Comparison of ENCODE assay signal across 14 mouse cellular contexts in genomic region chr7:98480481-98480880, GRCm38 (mm10). TPM values are rescaled to one million over a fixed set of nuclear protein-coding genes. Genes with fewer than 3 reads are reported as not detected.
A peak's percentile ranks its signal among the peaks of the same experiment; 100 is the strongest.
DNase-seq lines count a peak whose midpoint lies in the region; ATAC-seq lines count a peak whose summit lies in the region.
"Had no signal": no experiment of that assay in that cellular context is flagged by ENCODE, and none has a peak within 500 bp of the region (broad histone marks: within the 10 kb centered on the region; RNA-seq: fewer than 3 reads in every experiment).

No protein-coding gene starts in this region.

- H3K9me3 ChIP-seq in embryonic facial prominence, embryonic 11.5 days (replicated peaks; ENCODE audit: control insufficient read depth, low read length), result no peaks in the 10 kb centered on the region
- H3K9me3 ChIP-seq in embryonic facial prominence, embryonic 10.5 days, result no peaks in the 10 kb centered on the region
- H3K9me3 ChIP-seq in heart, embryonic 11.5 days (replicated peaks; ENCODE audit: control insufficient read depth, low read length), result no peaks in the 10 kb centered on the region
- no peaks in the 10 kb centered on the region for H3K9me3 ChIP-seq in hindbrain, embryonic 10.5 days
- no peaks in the 10 kb centered on the region for H3K9me3 ChIP-seq in hindbrain, embryonic 16.5 days (ENCODE audit: control insufficient read depth, low read length)
- H3K9me3 ChIP-seq: G1E had no signal

- H3K27me3 ChIP-seq in embryonic facial prominence, embryonic 11.5 days (ENCODE audit: control insufficient read depth, insufficient read depth, low read length), result no peaks in the 10 kb centered on the region
- H3K27me3 ChIP-seq in embryonic facial prominence, embryonic 10.5 days (replicated peaks; ENCODE audit: low read depth, poor library complexity, severe bottlenecking), result peaks cover 18% of the 10 kb centered on the region
- peaks cover 12% of the 10 kb centered on the region for H3K27me3 ChIP-seq in heart, embryonic 11.5 days (ENCODE audit: control insufficient read depth, insufficient read depth, low read length)
- H3K27me3 ChIP-seq in hindbrain, embryonic 10.5 days (ENCODE audit: insufficient read depth, poor library complexity, severe bottlenecking), result peaks cover 4% of the 10 kb centered on the region; the same call in 1 of the 2 replicates
- no peaks in the 10 kb centered on the region; the same call in 1 of the 2 replicates for H3K27me3 ChIP-seq in hindbrain, embryonic 16.5 days (replicated peaks; ENCODE audit: control insufficient read depth, insufficient read depth, low read length)

- no peak overlapping the region for H3K4me2 ChIP-seq in embryonic facial prominence, embryonic 11.5 days (ENCODE audit: low read depth, low read length)
- no peak overlapping the region for H3K4me2 ChIP-seq in heart, embryonic 11.5 days
- no peak overlapping the region for H3K4me2 ChIP-seq in hindbrain, embryonic 16.5 days (ENCODE audit: low read length)

- no peak overlapping the region for H3K27ac ChIP-seq in embryonic facial prominence, embryonic 11.5 days (replicated peaks; ENCODE audit: low read depth, low read length)
- H3K27ac ChIP-seq in embryonic facial prominence, embryonic 10.5 days (replicated peaks), result no peak overlapping the region
- H3K27ac ChIP-seq in heart, embryonic 11.5 days (ENCODE audit: low read depth, low read length), result no peak overlapping the region
- H3K27ac ChIP-seq in hindbrain, embryonic 10.5 days, result 0 out of 2 replicates have a peak overlapping the region, but pooled peaks have one; percentile 12
- no peak overlapping the region for H3K27ac ChIP-seq in hindbrain, embryonic 16.5 days (ENCODE audit: low read depth, low read length)

- H3K36me3 ChIP-seq in embryonic facial prominence, embryonic 11.5 days (replicated peaks; ENCODE audit: control insufficient read depth, insufficient read depth, low read depth, low read length), result no peaks in the 10 kb centered on the region
- H3K36me3 ChIP-seq in embryonic facial prominence, embryonic 10.5 days (replicated peaks), result no peaks in the 10 kb centered on the region
- H3K36me3 ChIP-seq in heart, embryonic 11.5 days (ENCODE audit: control insufficient read depth, insufficient read depth, low read length), result no peaks in the 10 kb centered on the region
- no peaks in the 10 kb centered on the region for H3K36me3 ChIP-seq in hindbrain, embryonic 10.5 days
- no peaks in the 10 kb centered on the region for H3K36me3 ChIP-seq in hindbrain, embryonic 16.5 days (ENCODE audit: control insufficient read depth, insufficient read depth, low read length)
- H3K36me3 ChIP-seq: G1E had no signal

- 78% methylated on average over 1 of the region's 1 CpGs for WGBS in embryonic facial prominence, embryonic 11.5 days
- WGBS in embryonic facial prominence, embryonic 10.5 days, result 92% methylated on average over 1 of the region's 1 CpGs
- 88% methylated on average over 1 of the region's 1 CpGs for WGBS in heart, embryonic 11.5 days (ENCODE audit: insufficient replicate concordance)
- WGBS in hindbrain, embryonic 10.5 days, result 91% methylated on average over 1 of the region's 1 CpGs
- WGBS in hindbrain, embryonic 16.5 days, result 81% methylated on average over 1 of the region's 1 CpGs

- no peak for DNase-seq in embryonic facial prominence, embryonic 11.5 days (ENCODE audit: low spot score)
- DNase-seq in embryonic facial prominence, embryonic 10.5 days (ENCODE audit: low spot score), result no peak
- peak; percentile 90 for DNase-seq in heart, adult 11 months
- no peak for DNase-seq in hindbrain, embryonic 10.5 days (ENCODE audit: low spot score)
- DNase-seq in kidney, postnatal 10 days, result peak; percentile 10
- no peak for DNase-seq in kidney, postnatal 25 days

- 0 out of 2 replicates have a peak, but pooled peaks have one; percentile 4 for ATAC-seq in embryonic facial prominence, embryonic 11.5 days (replicated peaks; ENCODE audit: insufficient number of reproducible peaks, low FRiP score, low TSS enrichment, low read depth)
- ATAC-seq in heart, embryonic 11.5 days (replicated peaks; ENCODE audit: insufficient number of reproducible peaks, low FRiP score, low TSS enrichment), result no peak
- ATAC-seq in hindbrain, embryonic 16.5 days, result no peak

- H3K4me3 ChIP-seq in embryonic facial prominence, embryonic 11.5 days (ENCODE audit: low read depth, low read length), result no peak overlapping the region
- no peak overlapping the region for H3K4me3 ChIP-seq in embryonic facial prominence, embryonic 10.5 days
- no peak overlapping the region for H3K4me3 ChIP-seq in heart, embryonic 11.5 days (ENCODE audit: low read depth, low read length)
- H3K4me3 ChIP-seq in hindbrain, embryonic 10.5 days, result no peak overlapping the region
- H3K4me3 ChIP-seq in hindbrain, embryonic 16.5 days (ENCODE audit: low read length), result no peak overlapping the region

- H3K9ac ChIP-seq in embryonic facial prominence, embryonic 11.5 days (replicated peaks; ENCODE audit: low read length), result no peak overlapping the region
- H3K9ac ChIP-seq in heart, embryonic 11.5 days (ENCODE audit: low read depth, low read length), result no peak overlapping the region
- H3K9ac ChIP-seq in hindbrain, embryonic 16.5 days (ENCODE audit: low read depth, low read length), result no peak overlapping the region

- no peaks in the 10 kb centered on the region; the same call in 1 of the 2 replicates for H3K4me1 ChIP-seq in embryonic facial prominence, embryonic 11.5 days (ENCODE audit: control insufficient read depth, insufficient read depth, low read length)
- peaks cover 24% of the 10 kb centered on the region for H3K4me1 ChIP-seq in embryonic facial prominence, embryonic 10.5 days
- peaks cover 12% of the 10 kb centered on the region for H3K4me1 ChIP-seq in heart, embryonic 11.5 days (ENCODE audit: control insufficient read depth, insufficient read depth, low read length)
- peaks cover 19% of the 10 kb centered on the region for H3K4me1 ChIP-seq in hindbrain, embryonic 10.5 days (replicated peaks)
- peaks cover 6% of the 10 kb centered on the region; the same call in 1 of the 2 replicates for H3K4me1 ChIP-seq in hindbrain, embryonic 16.5 days (ENCODE audit: control insufficient read depth, insufficient read depth, low read depth, low read length)

RNA-seq across cellular contexts. Expression of gene Lrrc32, which starts 8.6 kb away (rescaled TPM):
- 2.6 and 3.0 TPM in 2 replicates for polyA plus RNA-seq in embryonic facial prominence, embryonic 11.5 days (2014; fragmentation: Nextera tagmentation; extraction: Ambion mirVana)
- 3.6 and 3.7 TPM in 2 replicates for polyA plus RNA-seq in embryonic facial prominence, embryonic 10.5 days (2016; fragmentation: Nextera tagmentation; extraction: Ambion mirVana)
- polyA plus RNA-seq in heart, embryonic 11.5 days (2014; fragmentation: Nextera tagmentation; extraction: Ambion mirVana), result 3.9 and 6.4 TPM in 2 replicates
- polyA plus RNA-seq in hindbrain, embryonic 10.5 days (2016; fragmentation: Nextera tagmentation; extraction: Ambion mirVana), result 5.8 and 6.0 TPM in 2 replicates
- 4.1 and 7.5 TPM in 2 replicates for polyA plus RNA-seq in hindbrain, embryonic 16.5 days (2015; fragmentation: Nextera tagmentation; extraction: Ambion mirVana)
- polyA plus RNA-seq: G1E had no signal

RNA-seq across cellular contexts. Expression of gene Gucy2d, which starts 40.3 kb away (rescaled TPM):
- not detected in 2 replicates for polyA plus RNA-seq in embryonic facial prominence, embryonic 11.5 days (2014; fragmentation: Nextera tagmentation; extraction: Ambion mirVana)
- polyA plus RNA-seq in embryonic facial prominence, embryonic 10.5 days (2016; fragmentation: Nextera tagmentation; extraction: Ambion mirVana), result not detected in 2 replicates
- polyA plus RNA-seq in heart, embryonic 11.5 days (2014; fragmentation: Nextera tagmentation; extraction: Ambion mirVana), result 0.10 TPM in 1 of 2 replicates, not detected in the other
- not detected in 2 replicates for polyA plus RNA-seq in hindbrain, embryonic 10.5 days (2016; fragmentation: Nextera tagmentation; extraction: Ambion mirVana)
- 0.28 and 0.40 TPM in 2 replicates for polyA plus RNA-seq in hindbrain, embryonic 16.5 days (2015; fragmentation: Nextera tagmentation; extraction: Ambion mirVana)
- polyA plus RNA-seq: activated CD4-positive, CD25-positive, alpha-beta regulatory T cell, adult 4 months; adrenal gland, adult 2 months; C2C12; CD4-positive, CD25-positive, alpha-beta regulatory T cell, adult 4 months; G1E; Patski had no signal

Comparison
In these comparisons a context has a peak if more than half of its experiments do, and no peak if none do; other contexts are left out.
1. DNase-seq: peak in heart, adult 11 months (single experiment) and kidney, postnatal 10 days (single experiment); none in embryonic facial prominence, embryonic 11.5 days (single experiment), embryonic facial prominence, embryonic 10.5 days (single experiment), hindbrain, embryonic 10.5 days (single experiment) and kidney, postnatal 25 days (0 of 2).